Mouse (Mus musculus) midbrain, embryonic 12.5 days (tissue): Measurements from ENCODE around the gene Myof. TPM values are rescaled to one million over a fixed set of nuclear protein-coding genes. Genes with fewer than 3 reads are reported as not detected.

Source experiments
- ATAC-seq: fragments of 200-750 bp; cut with Nextera tagmentation; 2 replicates; pipeline ENCODE4 v1.8.0; 2017; ENCODE audit warnings: low read depth, moderate TSS enrichment, moderate library complexity; ENCODE audit not compliant: low FRiP score
- H3K27ac ChIP-seq: fragments of 300-500 bp; sonication (generic); replicated peaks from 2 replicates; pipeline ENCODE4 v1.5.1; 2016; ENCODE audit warnings: mild to moderate bottlenecking
- H3K27me3 ChIP-seq: fragments of 300-500 bp; sonication (generic); 2 replicates; pipeline ENCODE4 v1.6.1; 2016; ENCODE audit warnings: mild to moderate bottlenecking
- H3K36me3 ChIP-seq: fragments of 300-500 bp; sonication (generic); 2 replicates; pipeline ENCODE4 v1.6.1; 2016
- H3K4me1 ChIP-seq: fragments of 300-500 bp; sonication (generic); 2 replicates; pipeline ENCODE4 v1.6.1; 2016
- H3K4me2 ChIP-seq: fragments of 300-500 bp; sonication (generic); replicated peaks from 2 replicates; pipeline ENCODE4 v1.6.1; 2016; ENCODE audit warnings: mild to moderate bottlenecking, moderate library complexity
- H3K4me3 ChIP-seq: fragments of 300-500 bp; sonication (generic); 2 replicates; pipeline ENCODE4 v1.5.1; 2016; ENCODE audit warnings: mild to moderate bottlenecking
- H3K9ac ChIP-seq: fragments of 300-500 bp; sonication (generic); replicated peaks from 2 replicates; pipeline ENCODE4 v1.6.1; 2016; ENCODE audit warnings: mild to moderate bottlenecking, moderate library complexity
- H3K9me3 ChIP-seq: fragments of 300-500 bp; sonication (generic); 2 replicates; pipeline ENCODE4 v1.6.1; 2016; ENCODE audit warnings: mild to moderate bottlenecking
- WGBS: fragments of 180-500 bp; shearing (Covaris S2); methylation state at CpG from one replicate; pipeline ENCODE4 v1.1.7; 2016; 5-methylcytosine and 5-hydroxymethylcytosine counted together
- polyA plus RNA-seq: library from polyadenylated mRNA; unstranded; fragments of >200 nt; fragmentation: Nextera tagmentation; extraction: Ambion mirVana; gene quantifications from 2 replicates; pipeline ENCODE4 v1.2.1, GENCODE M21; 2016

The Myof gene
- polyA plus RNA-seq, result 4.8 and 5.5 TPM in 2 replicates

- ATAC-seq, result no peak
- Histone ChIP-seq H3K9ac (peak within 1 kb of the TSS; percentile 54; the same call in 1 of the 2 replicates), H3K4me3 (peak within 1 kb of the TSS; percentile 37), H3K4me1 (peaks cover 13% of the 10 kb centered on the region; the same call in 1 of the 2 replicates), H3K9me3 (no peaks in the 10 kb centered on the region), H3K27ac (no peak within 1 kb of the TSS), H3K27me3 (peaks cover 43% of the 10 kb centered on the region), H3K36me3 (no peaks in the 10 kb centered on the region), H3K4me2 (peak within 1 kb of the TSS; percentile 66)
- WGBS, result 1% methylated on average over 28 of the region's 28 CpGs
Measured at GRCm38 (mm10) chr19:38043281-38043981, at the start of gene Myof. TSS of gene Myof (minus strand) at chr19:38043577.

- 46% methylated on average over 4 of the region's 4 CpGs for WGBS
- Histone ChIP-seq H3K4me2 (no peak overlapping the region), H3K9me3 (no peaks in the 10 kb centered on the region), H3K4me1 (no peaks in the 10 kb centered on the region), H3K36me3 (no peaks in the 10 kb centered on the region), H3K4me3 (no peak overlapping the region), H3K9ac (no peak overlapping the region), H3K27me3 (peaks cover 19% of the 10 kb centered on the region), H3K27ac (no peak overlapping the region)
- ATAC-seq, result no peak
Measured at GRCm38 (mm10) chr19:38091512-38091985, 48.2 kb upstream of the Myof start.

- no peak for ATAC-seq
- WGBS, result 86% methylated on average over 8 of the region's 8 CpGs
Measured at GRCm38 (mm10) chr19:38089358-38089757, 46.0 kb upstream of the Myof start.

DNA sequence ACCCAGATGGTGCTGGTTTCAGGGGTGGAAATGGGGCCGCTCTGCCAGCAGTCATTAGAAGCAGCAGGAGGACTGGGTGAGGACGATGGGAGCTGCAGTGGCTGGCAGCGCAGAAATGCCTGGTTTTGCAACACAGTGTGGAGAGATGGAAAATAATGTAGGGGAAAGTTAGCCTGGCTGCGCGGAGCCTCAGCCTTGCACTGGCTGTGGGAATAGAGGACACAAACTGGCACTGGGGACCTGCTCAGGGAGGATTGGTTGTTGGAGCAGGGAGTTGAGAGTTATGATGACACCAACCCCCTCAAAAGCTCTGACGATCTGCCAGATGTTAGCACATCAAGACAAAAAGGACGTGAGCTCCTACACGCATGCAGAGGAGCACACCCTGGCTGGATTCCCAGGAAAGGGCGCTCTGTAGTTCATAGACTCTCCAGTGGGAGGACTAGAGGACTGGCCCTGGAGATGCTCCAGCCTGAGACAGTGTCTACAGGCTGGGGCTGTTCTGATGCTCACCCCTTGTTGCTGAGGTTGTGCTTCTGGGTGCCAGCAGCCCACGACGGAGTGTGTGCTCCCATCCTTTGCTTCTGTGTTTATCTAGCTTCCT, 43.7 kb upstream of the Myof start:
- no peak overlapping the region for H3K4me3 ChIP-seq
- H3K9me3 ChIP-seq, result no peaks in the 10 kb centered on the region
- no peaks in the 10 kb centered on the region for H3K4me1 ChIP-seq
- 63% methylated on average over 11 of the region's 11 CpGs for WGBS
- no peak for ATAC-seq
- no peak overlapping the region for H3K27ac ChIP-seq
- H3K36me3 ChIP-seq, result no peaks in the 10 kb centered on the region
- H3K9ac ChIP-seq, result no peak overlapping the region
- no peak overlapping the region for H3K4me2 ChIP-seq
- H3K27me3 ChIP-seq, result no peaks in the 10 kb centered on the region

More at GRCm38 (mm10) chr19:38089358-38089757, 46.0 kb upstream of the Myof start:
- H3K4me3 ChIP-seq, result no peak overlapping the region
- H3K27ac ChIP-seq, result no peak overlapping the region
- H3K27me3 ChIP-seq, result no peaks in the 10 kb centered on the region
- H3K36me3 ChIP-seq, result no peaks in the 10 kb centered on the region
- no peaks in the 10 kb centered on the region for H3K9me3 ChIP-seq
- no peaks in the 10 kb centered on the region for H3K4me1 ChIP-seq
- H3K9ac ChIP-seq, result no peak overlapping the region
- no peak overlapping the region for H3K4me2 ChIP-seq

- no peaks in the 10 kb centered on the region for H3K4me1 ChIP-seq
- no peaks in the 10 kb centered on the region for H3K36me3 ChIP-seq
- H3K4me2 ChIP-seq, result no peak overlapping the region
- no peaks in the 10 kb centered on the region for H3K27me3 ChIP-seq
- no peak for ATAC-seq
- 81% methylated on average over 4 of the region's 4 CpGs for WGBS
- H3K9me3 ChIP-seq, result no peaks in the 10 kb centered on the region
- no peak overlapping the region for H3K9ac ChIP-seq
- no peak overlapping the region for H3K4me3 ChIP-seq
- no peak overlapping the region for H3K27ac ChIP-seq
Measured at GRCm38 (mm10) chr19:38085841-38086240, 42.5 kb upstream of the Myof start.

DNA sequence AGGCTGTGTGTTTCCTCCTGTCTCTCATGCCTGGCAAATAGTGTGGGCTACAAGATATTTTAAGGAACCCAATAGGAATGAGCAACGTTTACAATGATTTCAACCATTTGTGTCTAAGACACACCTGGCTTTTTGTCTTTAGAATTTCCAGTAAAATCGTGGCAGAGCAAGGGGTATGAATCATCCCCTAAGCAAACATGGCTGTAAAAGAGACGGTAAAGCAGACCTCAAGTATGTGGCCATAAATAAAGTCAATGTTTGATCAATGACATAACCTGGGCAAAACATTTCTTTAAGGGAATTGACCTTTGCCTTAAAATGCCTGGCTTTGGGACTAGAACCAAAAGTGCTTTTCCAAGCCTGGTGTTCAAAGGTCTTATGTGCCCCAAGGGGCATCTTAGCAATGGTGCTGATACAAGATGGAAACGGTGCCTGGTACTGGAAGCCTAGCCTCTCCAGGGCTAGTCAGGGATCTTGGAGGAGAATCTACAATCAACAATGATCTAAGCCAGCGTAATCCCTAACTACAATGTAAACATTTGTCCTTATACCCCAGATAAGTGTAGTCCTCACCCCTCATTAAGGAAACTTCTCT, 39.7 kb upstream of the Myof start:
- Histone ChIP-seq H3K4me2 (no peak overlapping the region), H3K36me3 (no peaks in the 10 kb centered on the region), H3K27ac (no peak overlapping the region), H3K4me1 (no peaks in the 10 kb centered on the region), H3K9me3 (no peaks in the 10 kb centered on the region), H3K4me3 (no peak overlapping the region), H3K27me3 (no peaks in the 10 kb centered on the region), H3K9ac (no peak overlapping the region)
- WGBS, result 82% methylated on average over 5 of the region's 5 CpGs
- no peak for ATAC-seq

DNA sequence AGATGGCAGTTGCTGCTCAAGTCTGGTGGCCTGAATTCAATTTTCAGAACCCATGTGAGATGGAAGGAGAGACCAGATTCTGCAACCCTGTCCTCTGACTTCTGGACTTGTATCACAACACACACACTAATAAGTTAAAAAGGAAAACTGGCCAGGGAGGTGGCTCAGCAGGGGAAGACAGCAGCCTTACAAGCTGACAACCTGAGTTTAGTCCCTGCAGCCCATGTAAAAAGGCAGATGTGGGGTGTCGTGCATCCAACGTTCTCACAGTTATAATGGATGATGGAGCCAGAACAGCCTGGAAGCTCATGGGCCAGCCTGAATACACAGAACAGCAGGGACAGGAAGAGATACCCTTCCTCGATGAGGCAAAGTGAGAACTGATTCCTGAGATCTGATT, 38.0 kb upstream of the Myof start:
- no peak for ATAC-seq
- Histone ChIP-seq H3K4me3 (no peak overlapping the region), H3K4me1 (no peaks in the 10 kb centered on the region), H3K27me3 (no peaks in the 10 kb centered on the region), H3K9ac (no peak overlapping the region), H3K27ac (no peak overlapping the region), H3K9me3 (no peaks in the 10 kb centered on the region), H3K4me2 (no peak overlapping the region), H3K36me3 (no peaks in the 10 kb centered on the region)
- WGBS, result 82% methylated on average over 3 of the region's 3 CpGs

DNA sequence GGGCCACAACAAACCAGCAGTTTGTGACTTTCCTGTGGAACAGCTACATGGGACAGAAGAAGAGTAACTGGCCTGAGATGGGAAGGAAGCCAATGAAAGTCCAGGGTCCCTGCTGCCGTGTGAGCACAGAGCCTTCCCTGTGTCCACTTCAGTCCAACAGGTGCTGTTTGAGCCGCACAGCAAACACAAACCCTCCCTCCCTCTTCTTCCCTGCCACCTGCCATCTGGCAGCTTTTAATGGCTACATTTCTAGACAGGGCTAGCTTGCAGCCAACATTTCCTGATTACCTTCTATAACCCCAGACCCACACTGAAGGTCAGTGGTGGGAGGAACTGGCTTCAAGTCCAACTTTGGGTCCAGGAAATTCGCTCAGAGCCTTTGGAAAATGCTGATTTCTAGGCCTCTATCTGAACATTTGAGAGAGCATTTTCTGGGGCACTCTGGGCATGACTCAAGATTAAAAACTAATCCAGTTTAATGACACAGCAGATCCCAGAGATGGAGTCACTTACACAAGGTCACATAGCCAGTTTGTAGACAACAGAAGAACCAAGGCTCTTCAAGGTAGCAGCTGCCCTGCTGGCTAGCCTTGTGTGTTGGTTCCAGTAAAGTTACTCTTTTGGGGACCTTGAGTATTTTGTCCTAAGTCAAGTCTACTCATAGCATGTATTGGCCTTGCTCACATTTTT, 34.6 kb upstream of the Myof start:
- no peaks in the 10 kb centered on the region for H3K9me3 ChIP-seq
- WGBS, result 78% methylated on average over 3 of the region's 3 CpGs
- H3K4me3 ChIP-seq, result no peak overlapping the region
- peaks cover 7% of the 10 kb centered on the region for H3K36me3 ChIP-seq
- H3K4me2 ChIP-seq, result no peak overlapping the region
- no peak overlapping the region for H3K9ac ChIP-seq
- H3K27me3 ChIP-seq, result no peaks in the 10 kb centered on the region
- H3K4me1 ChIP-seq, result no peaks in the 10 kb centered on the region
- ATAC-seq, result no peak
- H3K27ac ChIP-seq, result no peak overlapping the region

DNA sequence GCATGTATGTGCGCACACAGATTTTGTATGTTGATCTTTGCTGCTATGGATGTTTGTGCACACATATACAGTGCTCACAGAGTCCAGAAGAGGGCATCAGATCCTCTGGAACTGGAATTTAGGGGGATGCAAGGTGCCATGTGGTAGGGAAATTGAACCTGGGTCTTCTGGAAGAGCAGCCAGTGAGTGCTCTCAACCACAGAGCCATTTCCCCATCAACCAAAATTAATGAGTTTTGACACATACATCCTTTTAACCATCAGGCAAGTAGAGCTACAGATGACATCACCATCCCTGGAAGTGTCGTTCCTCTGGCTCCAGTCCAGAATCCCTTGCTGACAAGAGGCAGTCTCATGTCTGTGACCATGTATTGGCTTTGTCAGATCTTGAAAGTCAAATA, 32.9 kb upstream of the Myof start:
- Histone ChIP-seq H3K4me2 (no peak overlapping the region), H3K4me1 (no peaks in the 10 kb centered on the region), H3K9me3 (no peaks in the 10 kb centered on the region), H3K9ac (no peak overlapping the region), H3K36me3 (peaks cover 22% of the 10 kb centered on the region), H3K27ac (no peak overlapping the region), H3K27me3 (no peaks in the 10 kb centered on the region), H3K4me3 (no peak overlapping the region)
- WGBS, result 87% methylated on average over 2 of the region's 2 CpGs
- no peak for ATAC-seq

DNA sequence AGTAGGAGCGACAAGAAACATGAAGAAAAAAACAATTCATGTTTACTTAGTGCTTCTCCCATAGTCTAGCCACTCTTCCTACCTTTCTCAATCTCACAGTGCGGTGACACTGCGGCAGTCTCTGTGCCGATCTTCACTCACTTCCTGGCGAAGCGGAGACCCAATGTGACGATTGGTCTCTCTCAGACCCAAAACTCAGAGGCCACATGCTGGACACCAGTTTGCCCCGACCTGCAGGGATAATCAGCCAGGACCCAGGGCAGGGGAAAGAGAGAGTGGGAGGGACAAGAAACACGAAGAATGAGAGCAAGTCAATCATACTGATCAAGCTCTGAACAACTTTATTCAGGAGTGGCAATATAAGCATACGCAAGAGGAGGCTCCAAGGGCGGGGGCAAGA, 31.7 kb upstream of the Myof start:
- no peak for ATAC-seq
- H3K4me1 ChIP-seq, result no peaks in the 10 kb centered on the region
- H3K4me2 ChIP-seq, result no peak overlapping the region
- 83% methylated on average over 11 of the region's 11 CpGs for WGBS
- H3K27ac ChIP-seq, result no peak overlapping the region
- no peak overlapping the region for H3K4me3 ChIP-seq
- H3K27me3 ChIP-seq, result no peaks in the 10 kb centered on the region
- peaks cover 34% of the 10 kb centered on the region for H3K36me3 ChIP-seq
- H3K9ac ChIP-seq, result no peak overlapping the region
- no peaks in the 10 kb centered on the region for H3K9me3 ChIP-seq

- Histone ChIP-seq H3K27ac (no peak overlapping the region), H3K9me3 (no peaks in the 10 kb centered on the region), H3K4me1 (no peaks in the 10 kb centered on the region), H3K4me2 (no peak overlapping the region), H3K36me3 (peaks cover 49% of the 10 kb centered on the region), H3K27me3 (no peaks in the 10 kb centered on the region), H3K9ac (no peak overlapping the region), H3K4me3 (no peak overlapping the region)
- ATAC-seq, result no peak
- WGBS, result 96% methylated on average over 5 of the region's 5 CpGs
Measured at GRCm38 (mm10) chr19:38073226-38073625, 29.8 kb upstream of the Myof start.

DNA sequence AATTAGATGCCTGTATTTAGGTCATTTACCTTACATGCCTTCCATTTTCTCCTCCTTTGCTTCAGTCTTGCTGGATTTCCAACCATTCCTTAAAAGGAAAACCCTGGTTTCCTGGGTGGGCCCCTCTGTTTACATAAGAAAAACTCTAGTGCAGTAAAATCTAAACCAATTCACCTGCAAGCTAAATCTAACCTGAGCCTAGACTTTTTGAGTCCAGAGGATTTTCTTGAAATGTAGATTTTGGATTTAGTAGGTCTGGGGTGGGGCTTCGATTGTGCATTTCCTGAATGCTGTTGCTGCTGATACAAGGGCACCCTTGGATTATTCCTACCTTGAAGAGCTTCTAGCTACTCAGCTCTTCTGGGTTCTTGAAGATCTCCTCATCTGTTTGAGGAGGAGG, 20.7 kb upstream of the Myof start:
- H3K27ac ChIP-seq, result no peak overlapping the region
- H3K9me3 ChIP-seq, result no peaks in the 10 kb centered on the region
- H3K4me1 ChIP-seq, result no peaks in the 10 kb centered on the region
- ATAC-seq, result no peak
- H3K27me3 ChIP-seq, result no peaks in the 10 kb centered on the region
- H3K4me3 ChIP-seq, result no peak overlapping the region
- WGBS, result 92% methylated on average over 1 of the region's 1 CpGs
- H3K36me3 ChIP-seq, result peaks cover 55% of the 10 kb centered on the region
- H3K9ac ChIP-seq, result no peak overlapping the region
- H3K4me2 ChIP-seq, result no peak overlapping the region
